Mouse (Mus musculus): ENCODE results near the gene Zcchc18.
A peak's percentile ranks its signal among the peaks of the same experiment; 100 is the strongest.

DNA sequence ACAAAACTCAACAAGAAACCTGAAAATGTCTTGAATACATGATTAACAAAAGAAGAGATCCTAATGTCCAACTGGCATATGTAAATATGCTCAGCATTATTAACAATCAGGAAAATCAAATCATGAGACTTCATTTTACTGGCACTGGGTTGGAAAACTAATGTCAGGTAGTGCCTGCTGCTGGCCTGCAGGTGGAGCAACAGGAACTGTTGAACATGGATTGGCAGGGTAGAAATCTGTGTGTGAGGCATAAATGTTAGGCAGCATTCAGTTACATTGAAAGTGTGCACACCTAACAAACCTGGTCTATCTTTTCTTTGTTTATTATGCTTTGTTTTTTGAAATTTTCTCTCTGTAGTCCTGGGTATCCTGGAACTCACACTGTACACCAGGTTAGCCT lies 14.3 kb upstream of the Zcchc18 start:
- TF ChIP-seq CTCF (IDR thresholded peaks at IDR 0.05; ENCODE audit: low read depth): peak; percentile 38; the same call in 1 of the 2 replicates
- TF ChIP-seq EP300 (IDR thresholded peaks at IDR 0.05; ENCODE audit: low read depth): no peak
